Comparison of ENCODE assay signal across 10 mouse cellular contexts in the genomic region with DNA sequence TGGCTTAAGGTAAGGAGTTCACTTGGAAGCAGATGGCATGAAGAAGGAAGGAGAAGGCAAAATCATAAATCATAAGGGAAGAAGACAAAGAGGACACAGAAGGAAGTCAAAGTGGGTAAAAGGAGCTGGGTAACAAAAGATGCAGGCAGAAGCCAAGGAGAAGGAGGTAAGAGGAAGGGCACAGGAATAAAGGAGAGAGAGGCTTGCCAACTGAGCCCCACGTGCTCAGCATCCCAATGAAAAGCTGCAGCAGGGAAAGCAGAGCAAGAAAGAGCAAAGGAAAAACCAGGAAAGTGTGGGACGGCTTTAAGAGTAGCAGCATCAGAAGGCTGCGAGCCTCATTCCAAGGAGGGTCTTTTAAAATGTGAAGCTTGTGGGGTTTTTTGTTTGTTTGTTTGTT.
DNase-seq lines count a peak whose midpoint lies in the region; ATAC-seq lines count a peak whose summit lies in the region.
"Had no signal": no experiment of that assay in that cellular context is flagged by ENCODE, and none has a peak within 500 bp of the region (broad histone marks: within the 10 kb centered on the region; RNA-seq: fewer than 3 reads in every experiment).

No protein-coding gene starts in this region.

- H3K36me3 ChIP-seq in hindbrain, embryonic 14.5 days (replicated peaks; ENCODE audit: control insufficient read depth, insufficient read depth), result no peaks in the 10 kb centered on the region
- H3K36me3 ChIP-seq: embryonic facial prominence, embryonic 13.5 days; stomach, embryonic 15.5 days had no signal

- H3K4me2 ChIP-seq in hindbrain, embryonic 14.5 days (replicated peaks), result no peak overlapping the region
- H3K4me2 ChIP-seq: embryonic facial prominence, embryonic 13.5 days; stomach, embryonic 15.5 days had no signal

- H3K4me1 ChIP-seq in hindbrain, embryonic 14.5 days (replicated peaks; ENCODE audit: control insufficient read depth, insufficient read depth, low read length), result no peaks in the 10 kb centered on the region
- H3K4me1 ChIP-seq: embryonic facial prominence, embryonic 13.5 days; stomach, embryonic 15.5 days had no signal

- no peaks in the 10 kb centered on the region for H3K9me3 ChIP-seq in hindbrain, embryonic 14.5 days (ENCODE audit: control insufficient read depth, low read length)
- H3K9me3 ChIP-seq: embryonic facial prominence, embryonic 13.5 days; stomach, embryonic 15.5 days had no signal

- H3K9ac ChIP-seq in hindbrain, embryonic 14.5 days, result no peak overlapping the region
- H3K9ac ChIP-seq: embryonic facial prominence, embryonic 13.5 days; stomach, embryonic 15.5 days had no signal

- no peak overlapping the region for H3K27ac ChIP-seq in hindbrain, embryonic 14.5 days
- H3K27ac ChIP-seq: embryonic facial prominence, embryonic 13.5 days; stomach, embryonic 15.5 days had no signal

- ATAC-seq in cerebellum, adult (ENCODE audit: insufficient number of reproducible peaks, low FRiP score, low TSS enrichment), result peak; percentile 59; the same call in 1 of the 2 replicates
- ATAC-seq in hindbrain, embryonic 14.5 days (ENCODE audit: low FRiP score), result peak; percentile 55; the same call in 1 of the 2 replicates

- H3K4me3 ChIP-seq in hindbrain, embryonic 14.5 days (replicated peaks; ENCODE audit: low read length), result no peak overlapping the region
- H3K4me3 ChIP-seq: embryonic facial prominence, embryonic 13.5 days; stomach, embryonic 15.5 days had no signal

- intact Hi-C loops in left cerebral cortex, postnatal 10 days (cut with DNase I), result no loop called here
- intact Hi-C loops in gastrocnemius, postnatal 36 days (cut with DNase I), result no loop called here

- DNase-seq in cerebellum, adult 8-10 months, result peak; percentile 14
- DNase-seq in hindbrain, embryonic 14.5 days (ENCODE audit: low spot score), result peak; percentile 63
- peak; percentile 37 to 52 for DNase-seq in left cerebral cortex, postnatal 10 days (ENCODE audit: extremely low spot score in 1 of 2, low spot score in 2 of 2)
- DNase-seq in thymus, postnatal 0 days (ENCODE audit: low spot score), result no peak
- DNase-seq in kidney, adult 18-20 months, result no peak
- DNase-seq in heart, postnatal 4 days, result no peak
- no peak for DNase-seq in gastrocnemius, postnatal 36 days

- WGBS in hindbrain, embryonic 14.5 days, result 41% methylated on average over 3 of the region's 3 CpGs

- no peaks in the 10 kb centered on the region for H3K27me3 ChIP-seq in hindbrain, embryonic 14.5 days (ENCODE audit: control insufficient read depth, insufficient read depth, low read length)
- H3K27me3 ChIP-seq: embryonic facial prominence, embryonic 13.5 days; stomach, embryonic 15.5 days had no signal

Comparison
In these comparisons a context has a peak if more than half of its experiments do, and no peak if none do; other contexts are left out.
1. DNase-seq: peak in cerebellum, adult 8-10 months (single experiment), hindbrain, embryonic 14.5 days (single experiment) and left cerebral cortex, postnatal 10 days (2 of 2); none in thymus, postnatal 0 days (single experiment), kidney, adult 18-20 months (single experiment), heart, postnatal 4 days (single experiment) and gastrocnemius, postnatal 36 days (0 of 2).